ENCODE assay signal across 10 mouse cellular contexts in the genomic region with DNA sequence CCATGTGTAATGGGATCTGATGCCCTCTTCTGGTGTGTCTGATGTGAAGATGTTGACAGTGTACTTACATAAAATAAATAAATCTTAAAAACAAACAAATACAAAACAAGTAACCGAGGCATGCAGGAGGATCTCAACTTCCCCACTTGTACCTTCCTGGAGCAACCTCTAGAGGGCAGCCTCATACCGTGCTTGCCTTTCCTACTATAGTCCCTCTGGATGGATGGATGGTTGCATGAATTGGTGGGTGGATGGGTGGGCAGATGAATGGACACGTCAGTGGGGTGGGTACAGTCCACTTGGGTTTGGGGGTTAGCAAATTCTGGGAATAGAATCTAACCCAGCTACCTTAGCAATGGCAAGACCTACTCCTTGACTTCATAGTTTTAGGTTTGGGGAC. TPM values are rescaled to one million over a fixed set of nuclear protein-coding genes. Genes with fewer than 3 reads are reported as not detected.
DNase-seq lines count a peak whose midpoint lies in the region; ATAC-seq lines count a peak whose summit lies in the region.
"Had no signal": no experiment of that assay in that cellular context is flagged by ENCODE, and none has a peak within 500 bp of the region (broad histone marks: within the 10 kb centered on the region; RNA-seq: fewer than 3 reads in every experiment).

No protein-coding gene starts in this region.

- peaks cover 18% of the 10 kb centered on the region; the same call in 1 of the 2 replicates for H3K27me3 ChIP-seq in liver, embryonic 12.5 days (replicated peaks)
- H3K27me3 ChIP-seq in neural tube, embryonic 11.5 days (ENCODE audit: control insufficient read depth, insufficient read depth, low read length): no peaks in the 10 kb centered on the region
- H3K27me3 ChIP-seq: hindbrain, embryonic 15.5 days had no signal

- ATAC-seq in CD4-positive, CD25-positive, alpha-beta regulatory T cell, adult 4 months: no peak
- no peak for ATAC-seq in liver, embryonic 12.5 days
- ATAC-seq in neural tube, embryonic 11.5 days (ENCODE audit: insufficient read depth, low FRiP score, low TSS enrichment): no peak

- H3K27ac ChIP-seq in liver, embryonic 12.5 days: no peak overlapping the region
- H3K27ac ChIP-seq in neural tube, embryonic 11.5 days (ENCODE audit: low read depth, low read length): no peak overlapping the region
- H3K27ac ChIP-seq: hindbrain, embryonic 15.5 days; neural tube, embryonic 12.5 days had no signal

- intact Hi-C loops in gastrocnemius, postnatal 14 days (cut with DNase I; ENCODE audit: low total_unique reads): loop anchor here (5.0 kb wide), 2 partner anchors 34 to 216 kb away; no protein-coding TSS in a partner anchor

- no peak overlapping the region for H3K9ac ChIP-seq in liver, embryonic 12.5 days
- H3K9ac ChIP-seq in neural tube, embryonic 11.5 days (ENCODE audit: low read length): no peak overlapping the region
- H3K9ac ChIP-seq: hindbrain, embryonic 15.5 days; neural tube, embryonic 12.5 days had no signal

- no peaks in the 10 kb centered on the region for H3K36me3 ChIP-seq in liver, embryonic 12.5 days
- no peaks in the 10 kb centered on the region for H3K36me3 ChIP-seq in neural tube, embryonic 11.5 days (ENCODE audit: control insufficient read depth, insufficient read depth, low read length)
- H3K36me3 ChIP-seq: hindbrain, embryonic 15.5 days; neural tube, embryonic 12.5 days had no signal

- DNase-seq in CD4-positive, CD25-positive, alpha-beta regulatory T cell, adult 2 months (ENCODE audit: low read depth, low spot score): peak; percentile 69
- peak; percentile 46 for DNase-seq in liver
- peak; percentile 60 to 65 for DNase-seq in adrenal gland, postnatal 36 days
- DNase-seq in gastrocnemius, postnatal 14 days: peak; percentile 35
- peak; percentile 74 to 77 for DNase-seq in kidney, postnatal 4 days
- DNase-seq in neural tube, embryonic 11.5 days (ENCODE audit: low spot score): peak; percentile 57

- WGBS in liver, embryonic 12.5 days (ENCODE audit: insufficient replicate concordance): 9% methylated on average over 3 of the region's 3 CpGs
- WGBS in neural tube, embryonic 11.5 days: 8% methylated on average over 3 of the region's 3 CpGs

- no peak overlapping the region for H3K4me2 ChIP-seq in liver, embryonic 12.5 days
- H3K4me2 ChIP-seq in neural tube, embryonic 11.5 days (ENCODE audit: low read depth): no peak overlapping the region
- H3K4me2 ChIP-seq: hindbrain, embryonic 15.5 days; neural tube, embryonic 12.5 days had no signal

- H3K4me3 ChIP-seq in liver, embryonic 12.5 days: no peak overlapping the region
- no peak overlapping the region for H3K4me3 ChIP-seq in neural tube, embryonic 11.5 days (ENCODE audit: low read depth, low read length)
- H3K4me3 ChIP-seq: hindbrain, embryonic 15.5 days; neural tube, embryonic 12.5 days had no signal

- H3K9me3 ChIP-seq in liver, embryonic 12.5 days (replicated peaks): no peaks in the 10 kb centered on the region
- H3K9me3 ChIP-seq in neural tube, embryonic 11.5 days (ENCODE audit: control insufficient read depth, low read length): no peaks in the 10 kb centered on the region
- H3K9me3 ChIP-seq: hindbrain, embryonic 15.5 days; neural tube, embryonic 12.5 days had no signal

- H3K4me1 ChIP-seq in liver, embryonic 12.5 days: no peaks in the 10 kb centered on the region
- H3K4me1 ChIP-seq in neural tube, embryonic 11.5 days (ENCODE audit: control insufficient read depth, insufficient read depth, low read length): no peaks in the 10 kb centered on the region
- H3K4me1 ChIP-seq: hindbrain, embryonic 15.5 days; neural tube, embryonic 12.5 days had no signal

RNA-seq across cellular contexts. Expression of gene Atp5g1, which starts 17.9 kb away (rescaled TPM):
- 100 to 1,000 TPM; 289 to 328 TPM for polyA plus RNA-seq in CD4-positive, CD25-positive, alpha-beta regulatory T cell, adult 4 months (2017; shearing (Covaris generic))
- polyA plus RNA-seq in liver, embryonic 12.5 days (2016; fragmentation: Nextera tagmentation; extraction: Ambion mirVana): 657 and 705 TPM in 2 replicates
- total RNA-seq in adrenal gland, postnatal 36 days (2021): 100 to 1,000 TPM; 268 to 316 TPM
- total RNA-seq in gastrocnemius, postnatal 14 days (2021): 1,000 to 10,000 TPM; 1,272 to 1,516 TPM
- 551 and 560 TPM in 2 replicates for polyA plus RNA-seq in neural tube, embryonic 11.5 days (2014; fragmentation: Nextera tagmentation; extraction: Ambion mirVana)

RNA-seq across cellular contexts. Expression of gene Calcoco2, which starts 18.4 kb away (rescaled TPM):
- not detected for polyA plus RNA-seq in CD4-positive, CD25-positive, alpha-beta regulatory T cell, adult 4 months (2017; shearing (Covaris generic))
- polyA plus RNA-seq in liver, embryonic 12.5 days (2016; fragmentation: Nextera tagmentation; extraction: Ambion mirVana): not detected in 2 replicates
- not detected for total RNA-seq in adrenal gland, postnatal 36 days (2021)
- total RNA-seq in gastrocnemius, postnatal 14 days (2021): not detected
- not detected in 2 replicates for polyA plus RNA-seq in neural tube, embryonic 11.5 days (2014; fragmentation: Nextera tagmentation; extraction: Ambion mirVana)
- polyA plus RNA-seq: neural tube, embryonic 12.5 days had no signal

RNA-seq across cellular contexts. Expression of gene Ube2z, which starts 28.2 kb away (rescaled TPM):
- 10 to 100 TPM in 1 of 2 experiments, 1 to 10 TPM in 1; 7.9 to 10.0 TPM for polyA plus RNA-seq in CD4-positive, CD25-positive, alpha-beta regulatory T cell, adult 4 months (2017; shearing (Covaris generic))
- polyA plus RNA-seq in liver, embryonic 12.5 days (2016; fragmentation: Nextera tagmentation; extraction: Ambion mirVana): 26.4 and 27.2 TPM in 2 replicates
- total RNA-seq in adrenal gland, postnatal 36 days (2021): 10 to 100 TPM; 53.4 to 56.4 TPM
- 10 to 100 TPM; 17.6 to 19.9 TPM for total RNA-seq in gastrocnemius, postnatal 14 days (2021)
- 26.7 and 29.7 TPM in 2 replicates for polyA plus RNA-seq in neural tube, embryonic 11.5 days (2014; fragmentation: Nextera tagmentation; extraction: Ambion mirVana)

RNA-seq across cellular contexts. Expression of gene Ttll6, which starts 40.2 kb away (rescaled TPM):
- not detected for polyA plus RNA-seq in CD4-positive, CD25-positive, alpha-beta regulatory T cell, adult 4 months (2017; shearing (Covaris generic))
- not detected in 2 replicates for polyA plus RNA-seq in liver, embryonic 12.5 days (2016; fragmentation: Nextera tagmentation; extraction: Ambion mirVana)
- total RNA-seq in adrenal gland, postnatal 36 days (2021): not detected
- not detected for total RNA-seq in gastrocnemius, postnatal 14 days (2021)
- not detected in 2 replicates for polyA plus RNA-seq in neural tube, embryonic 11.5 days (2014; fragmentation: Nextera tagmentation; extraction: Ambion mirVana)
- polyA plus RNA-seq: neural tube, embryonic 12.5 days had no signal

RNA-seq across cellular contexts. Expression of gene Snf8, which starts 58.7 kb away (rescaled TPM):
- 10 to 100 TPM; 32.8 to 42.6 TPM for polyA plus RNA-seq in CD4-positive, CD25-positive, alpha-beta regulatory T cell, adult 4 months (2017; shearing (Covaris generic))
- polyA plus RNA-seq in liver, embryonic 12.5 days (2016; fragmentation: Nextera tagmentation; extraction: Ambion mirVana): 100 and 108 TPM in 2 replicates
- total RNA-seq in adrenal gland, postnatal 36 days (2021): 10 to 100 TPM; 85.8 to 89.6 TPM
- total RNA-seq in gastrocnemius, postnatal 14 days (2021): 10 to 100 TPM; 27.6 to 31.7 TPM
- polyA plus RNA-seq in neural tube, embryonic 11.5 days (2014; fragmentation: Nextera tagmentation; extraction: Ambion mirVana): 41.7 and 46.6 TPM in 2 replicates
